8 mouse cellular contexts compared by ENCODE assay signal in genomic region chr8:126596097-126596634, GRCm38 (mm10). TPM values are rescaled to one million over a fixed set of nuclear protein-coding genes. Genes with fewer than 3 reads are reported as not detected.
DNase-seq lines count a peak whose midpoint lies in the region; ATAC-seq and TF ChIP-seq lines count a peak whose summit lies in the region.

No protein-coding gene starts in this region.

- H3K27ac ChIP-seq in CH12.LX (ENCODE audit: insufficient read depth, low read depth), result peak overlapping the region; percentile 98
- H3K27ac ChIP-seq in brown adipose tissue, adult 24 weeks (replicated peaks; ENCODE audit: low read depth, low read length), result peak overlapping the region; percentile 52
- peak overlapping the region; percentile 99 for H3K27ac ChIP-seq in forebrain, embryonic 16.5 days (ENCODE audit: low read length)
- H3K27ac ChIP-seq in lung, embryonic 15.5 days, result peak overlapping the region; percentile 100
- peak overlapping the region; percentile 91 for H3K27ac ChIP-seq in olfactory bulb, adult 2 months (ENCODE audit: insufficient read depth, low read depth, low read length)

- no peaks in the 10 kb centered on the region for H3K27me3 ChIP-seq in CH12.LX (replicated peaks)
- H3K27me3 ChIP-seq in forebrain, embryonic 16.5 days (replicated peaks; ENCODE audit: control insufficient read depth, insufficient read depth, low read length), result no peaks in the 10 kb centered on the region
- no peaks in the 10 kb centered on the region for H3K27me3 ChIP-seq in lung, embryonic 15.5 days

- TF ChIP-seq RAD21 in CH12.LX (IDR thresholded peaks at IDR 0.05; ENCODE audit: low read depth, low read length), result no peak; the same call in 1 of the 2 replicates

- TF ChIP-seq CTCF in CH12.LX (conservative IDR thresholded peaks at IDR 0.05 in 1 of 2, IDR thresholded peaks at IDR 0.05 in 1 of 2; ENCODE audit: low read depth in 2 of 2, low read length in 2 of 2), result no peak
- no peak for TF ChIP-seq CTCF in olfactory bulb, adult 2 months (IDR thresholded peaks at IDR 0.05; ENCODE audit: insufficient read depth, low read depth, low read length)

- dilution Hi-C loops in CH12.LX (cut with MboI; ENCODE audit: extremely low pct_ligation_motif_present, extremely low pct_unique_long_range_greater_than_20kb, low sequenced_read_pairs), result no loop called here

- peak; percentile 26 for ATAC-seq in forebrain, embryonic 16.5 days
- peak; percentile 64 for ATAC-seq in lung, embryonic 15.5 days (ENCODE audit: borderline replicate concordance, extremely low read depth, low FRiP score, low TSS enrichment)

- intact Hi-C loops in heart, postnatal 25 days (cut with DNase I), result loop anchor here (1.0 to 5.0 kb wide), 3 partner anchors 19 to 211 kb away; no protein-coding TSS in a partner anchor

- no peaks in the 10 kb centered on the region for H3K9me3 ChIP-seq in CH12.LX (replicated peaks; ENCODE audit: low read length)
- H3K9me3 ChIP-seq in forebrain, embryonic 16.5 days (ENCODE audit: control insufficient read depth, low read length), result no peaks in the 10 kb centered on the region
- no peaks in the 10 kb centered on the region for H3K9me3 ChIP-seq in lung, embryonic 15.5 days

- in situ Hi-C loops in CH12.LX (cut with MboI; ENCODE audit: low pct_ligation_motif_present, low pct_unique_long_range_greater_than_20kb, low sequenced_read_pairs), result loop anchor here (5.0 to 10.0 kb wide), 3 partner anchors 161 to 329 kb away; no protein-coding TSS in a partner anchor

- H3K4me2 ChIP-seq in CH12.LX (ENCODE audit: insufficient read depth, low read depth, poor library complexity, severe bottlenecking), result peak overlapping the region; percentile 78
- H3K4me2 ChIP-seq in forebrain, embryonic 16.5 days (ENCODE audit: low read length), result peak overlapping the region; percentile 87
- H3K4me2 ChIP-seq in lung, embryonic 15.5 days, result peak overlapping the region; percentile 80

- H3K79me2 ChIP-seq in CH12.LX (replicated peaks; ENCODE audit: control insufficient read depth, extremely low read depth, insufficient read depth, poor library complexity, severe bottlenecking), result peaks cover 22% of the 10 kb centered on the region

- H3K9ac ChIP-seq in CH12.LX (ENCODE audit: insufficient read depth, low read depth), result peak overlapping the region; percentile 91
- H3K9ac ChIP-seq in forebrain, embryonic 16.5 days (replicated peaks; ENCODE audit: low read depth, low read length), result peak overlapping the region; percentile 77
- H3K9ac ChIP-seq in lung, embryonic 15.5 days, result peak overlapping the region; percentile 58; the same call in 1 of the 2 replicates

- TF ChIP-seq EP300 in CH12.LX (IDR thresholded peaks at IDR 0.05; ENCODE audit: low read length), result peak; percentile 77

- peak overlapping the region in 2 of 3 experiments; percentile 75 to 89 for H3K4me3 ChIP-seq in CH12.LX (replicated peaks in 1 of 3; ENCODE audit: low read depth in 2 of 3, low read length in 2 of 3, poor library complexity in 1 of 3)
- H3K4me3 ChIP-seq in brown adipose tissue, adult 24 weeks (ENCODE audit: insufficient read depth, low read depth, low read length), result no peak overlapping the region
- H3K4me3 ChIP-seq in forebrain, embryonic 16.5 days (replicated peaks; ENCODE audit: low read length), result peak overlapping the region; percentile 19
- H3K4me3 ChIP-seq in lung, embryonic 15.5 days, result peak overlapping the region; percentile 87
- no peak overlapping the region for H3K4me3 ChIP-seq in olfactory bulb, adult 2 months (ENCODE audit: insufficient read depth, low read depth, low read length)

- peaks cover 19 to 52% of the 10 kb centered on the region in 2 experiments for H3K4me1 ChIP-seq in CH12.LX (ENCODE audit: control insufficient read depth in 1 of 2, insufficient read depth in 2 of 2)
- peaks cover 7% of the 10 kb centered on the region for H3K4me1 ChIP-seq in brown adipose tissue, adult 24 weeks (ENCODE audit: control insufficient read depth, insufficient read depth, insufficient read length, low read length)
- peaks cover 41% of the 10 kb centered on the region for H3K4me1 ChIP-seq in forebrain, embryonic 16.5 days (replicated peaks; ENCODE audit: control insufficient read depth, insufficient read depth, low read length)
- peaks cover 45% of the 10 kb centered on the region for H3K4me1 ChIP-seq in lung, embryonic 15.5 days
- H3K4me1 ChIP-seq in olfactory bulb, adult 2 months (ENCODE audit: control insufficient read depth, insufficient read depth, low read length), result peaks cover 25% of the 10 kb centered on the region

- peaks cover 5 to 13% of the 10 kb centered on the region in 2 experiments for H3K36me3 ChIP-seq in CH12.LX (replicated peaks in 1 of 2; ENCODE audit: control insufficient read depth in 1 of 2, insufficient read depth in 1 of 2, low read length in 1 of 2)
- no peaks in the 10 kb centered on the region for H3K36me3 ChIP-seq in forebrain, embryonic 16.5 days (ENCODE audit: control insufficient read depth, insufficient read depth)
- peaks cover 3% of the 10 kb centered on the region; the same call in 1 of the 2 replicates for H3K36me3 ChIP-seq in lung, embryonic 15.5 days

- peak; percentile 91 for DNase-seq in CH12.LX (ENCODE audit: extremely low read depth)
- DNase-seq in heart, postnatal 25 days (ENCODE audit: low spot score), result peak; percentile 83
- DNase-seq in layer of hippocampus, adult 8-10 months (ENCODE audit: low spot score in 2 of 2), result peak; percentile 86 to 89
- DNase-seq in thymus, postnatal 0 days (ENCODE audit: low spot score), result peak; percentile 68

- peak; percentile 66; the same call in 1 of the 2 replicates for TF ChIP-seq POLR2A in CH12.LX (IDR thresholded peaks at IDR 0.05; ENCODE audit: low read depth, low read length)
- TF ChIP-seq POLR2A in olfactory bulb, adult 2 months (IDR thresholded peaks at IDR 0.05; ENCODE audit: insufficient read depth, low read depth, low read length), result no peak

- WGBS in forebrain, embryonic 16.5 days, result 0% methylated on average over 12 of the region's 12 CpGs
- under 1% methylated on average over 12 of the region's 12 CpGs for WGBS in lung, embryonic 15.5 days
- WGBS in olfactory bulb, adult 2 months, result 2% methylated on average over 12 of the region's 12 CpGs

TF ChIP-seq in CH12.LX, 34 proteins besides CTCF, POLR2A, EP300 and RAD21 (continues in another document):
- TF ChIP-seq E2F4 (IDR thresholded peaks at IDR 0.05; ENCODE audit: insufficient replicate concordance, low read depth, low read length) (no peak), USF2 (conservative IDR thresholded peaks at IDR 0.05; ENCODE audit: low read depth, low read length) (peak; percentile 64), IRF4 (IDR thresholded peaks at IDR 0.05; ENCODE audit: low read depth, low read length) (peak; percentile 89), ETS1 (conservative IDR thresholded peaks at IDR 0.05; ENCODE audit: low read depth, low read length) (peak; percentile 92), CHD1 (IDR thresholded peaks at IDR 0.05; ENCODE audit: low read depth, low read length) (peak; percentile 85; the same call in 1 of the 2 replicates), ZNF384 (IDR thresholded peaks at IDR 0.05; ENCODE audit: low read depth, low read length) (peak; percentile 88), USF1 (IDR thresholded peaks at IDR 0.05; ENCODE audit: low read depth, low read length) (peak; percentile 78), TBP (conservative IDR thresholded peaks at IDR 0.05; ENCODE audit: low read depth, low read length) (peak; percentile 72; the same call in 1 of the 2 replicates), GABPA (IDR thresholded peaks at IDR 0.05; ENCODE audit: insufficient replicate concordance, low read depth, low read length) (no peak), TCF12 (IDR thresholded peaks at IDR 0.05; ENCODE audit: low read depth, low read length) (peak; percentile 88; the same call in 1 of the 2 replicates), ZKSCAN1 (IDR thresholded peaks at IDR 0.05; ENCODE audit: borderline replicate concordance, low read depth, low read length) (no peak), ZC3H11A (IDR thresholded peaks at IDR 0.05; ENCODE audit: low read depth, low read length) (no peak), MAZ (IDR thresholded peaks at IDR 0.05; ENCODE audit: low read depth, low read length) (0 out of 2 replicates have a peak, but pooled peaks have one; percentile 63), NRF1 (IDR thresholded peaks at IDR 0.05; ENCODE audit: low read depth, low read length) (no peak), ZMIZ1 (IDR thresholded peaks at IDR 0.05; ENCODE audit: low read depth, low read length) (no peak), RCOR1 (conservative IDR thresholded peaks at IDR 0.05; ENCODE audit: low read depth, low read length) (peak; percentile 51; the same call in 1 of the 2 replicates), KAT2A (IDR thresholded peaks at IDR 0.05; ENCODE audit: insufficient replicate concordance, low read length) (0 out of 2 replicates have a peak, but pooled peaks have one; percentile 43), HCFC1 (IDR thresholded peaks at IDR 0.05; ENCODE audit: low read depth, low read length) (peak; percentile 41), PAX5 (IDR thresholded peaks at IDR 0.05; ENCODE audit: low read length) (no peak), MAX (IDR thresholded peaks at IDR 0.05; ENCODE audit: low read length) (peak; percentile 74; the same call in 1 of the 2 replicates), POLR2AphosphoS2 (IDR thresholded peaks at IDR 0.05; ENCODE audit: low read depth, low read length) (peak; percentile 52; the same call in 1 of the 2 replicates), JUND (conservative IDR thresholded peaks at IDR 0.05; ENCODE audit: low read depth, low read length) (0 out of 2 replicates have a peak, but pooled peaks have one; percentile 25), JUN (IDR thresholded peaks at IDR 0.05; ENCODE audit: insufficient read depth, low read depth, low read length) (0 out of 2 replicates have a peak, but pooled peaks have one; percentile 16), NELFE (IDR thresholded peaks at IDR 0.05; ENCODE audit: low read depth, low read length) (0 out of 2 replicates have a peak, but pooled peaks have one; percentile 41)

RNA-seq across cellular contexts. Expression of gene Irf2bp2, which starts 2.4 kb away (rescaled TPM):
- total RNA-seq in CH12.LX (2012; rRNA removed) (20.2 and 28.6 TPM in 2 replicates), CH12.LX (2014; rRNA removed) (30.3 and 31.2 TPM in 2 replicates)
- polyA plus RNA-seq in CH12.LX (2012; ENCODE audit: insufficient read length, low read depth), result 17.8 and 19.9 TPM in 2 replicates
- polyA plus RNA-seq in brown adipose tissue, adult 24 weeks (2012; ENCODE audit: insufficient read depth, insufficient read length, missing spikeins), result 12.0 and 24.3 TPM in 2 replicates
- 10.1 and 10.7 TPM in 2 replicates for polyA plus RNA-seq in forebrain, embryonic 16.5 days (2015; fragmentation: Nextera tagmentation; extraction: Ambion mirVana)
- total RNA-seq in heart, postnatal 25 days (2021), result 10 to 100 TPM; 63.9 to 71.4 TPM
- total RNA-seq in layer of hippocampus, adult 8-10 months (2022), result 10 to 100 TPM; 53.5 to 58.0 (median 56.2) TPM
- 12.6 TPM in 2 replicates for polyA plus RNA-seq in lung, embryonic 15.5 days (2015; fragmentation: Nextera tagmentation; extraction: Ambion mirVana)
- not detected in 2 replicates for polyA plus RNA-seq in olfactory bulb, adult 2 months (2012; ENCODE audit: insufficient read depth, insufficient read length, low replicate concordance, missing spikeins)
- polyA plus RNA-seq in thymus, postnatal 0 days (2015; fragmentation: Nextera tagmentation; extraction: Ambion mirVana), result 14.9 and 20.3 TPM in 2 replicates

Comparison
In these comparisons a context has a peak if more than half of its experiments do, and no peak if none do; other contexts are left out.
1. H3K4me3 ChIP-seq: peak in CH12.LX (2 of 3), forebrain, embryonic 16.5 days (single experiment) and lung, embryonic 15.5 days (single experiment); none in brown adipose tissue, adult 24 weeks (single experiment) and olfactory bulb, adult 2 months (single experiment).
2. Peak in every context shown above with its lines, with median percentiles within 50 percentile points of each other: DNase-seq, H3K27ac ChIP-seq, H3K4me2 ChIP-seq and H3K9ac ChIP-seq.